Mouse (Mus musculus) C2C12 (cell line): Measurements from ENCODE around the gene Pprc1.

Source experiments
- CEBPB ChIP-seq: IDR thresholded peaks from one replicate; pipeline ENCODE4 v1.6.1; 2011; ENCODE audit warnings: low read depth, mild to moderate bottlenecking, control low read depth, moderate library complexity
- CTCF ChIP-seq: IDR thresholded peaks from one replicate; pipeline ENCODE4 v1.5.1; 2011; ENCODE audit not compliant: control insufficient read depth, insufficient read depth, insufficient read length
- FOSL1 ChIP-seq: IDR thresholded peaks from one replicate; pipeline ENCODE4 v1.8.0; 2011; ENCODE audit warnings: mild to moderate bottlenecking, low read length; ENCODE audit not compliant: poor library complexity, insufficient read depth, severe bottlenecking
- MAX ChIP-seq: IDR thresholded peaks from one replicate; pipeline ENCODE4 v1.6.1; 2011; ENCODE audit warnings: mild to moderate bottlenecking, control low read depth
- MYOG ChIP-seq: IDR thresholded peaks from one replicate; pipeline ENCODE4 v1.6.1; 2011; ENCODE audit not compliant: control insufficient read depth, insufficient read length; ENCODE audit errors: extremely low read depth
- USF1 ChIP-seq: IDR thresholded peaks from one replicate; pipeline ENCODE4 v1.6.1; 2011; ENCODE audit warnings: low read depth, mild to moderate bottlenecking, control low read depth, moderate library complexity

DNA sequence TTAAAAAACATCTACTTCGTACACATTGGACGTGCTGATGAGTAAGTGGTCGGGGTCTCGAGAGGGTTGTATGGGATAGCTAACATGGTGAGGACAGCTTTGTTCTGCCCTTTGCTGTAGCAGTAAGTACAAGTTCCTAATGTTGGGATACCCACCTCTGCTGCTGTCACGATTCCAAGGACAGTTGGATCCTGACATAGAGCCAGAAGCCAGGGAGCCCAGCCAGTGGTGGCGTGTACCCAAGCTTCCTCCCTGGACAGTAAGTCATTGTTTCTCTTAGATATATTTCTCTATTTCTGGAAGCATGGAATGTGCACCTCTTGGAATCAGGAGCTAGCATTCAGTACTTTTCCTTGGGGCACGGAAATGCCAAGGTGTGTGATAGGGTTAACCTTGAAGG lies 43.2 kb downstream of the Pprc1 start:
- TF ChIP-seq CTCF (no peak), MAX (no peak), USF1 (no peak), CEBPB (no peak), MYOG (no peak), FOSL1 (no peak)
